Mouse (Mus musculus) T-helper 17 cell (primary cell): ENCODE measurements around the gene Wdr18.

ENCODE experiments used
- in situ Hi-C, 2 experiments: fragments of 300-600 bp; cut with MboI, MseI; formaldehyde crosslinking; loops; 1 replicate in 1 of 2; 2 replicates in 1 of 2; pipeline ENCODE4 v1.15.1; 2025; ENCODE audit warnings: high pct_unique_total_duplicates in 2 of 2

The Wdr18 gene

GRCm38 (mm10) chr10:79974668-79975067, 14.7 kb downstream of the Wdr18 start:
- in situ Hi-C loops = no loop called here

GRCm38 (mm10) chr10:79976071-79976721, 16.2 kb downstream of the Wdr18 start:
- in situ Hi-C loops = no loop called here

GRCm38 (mm10) chr10:79976722-79977107, 16.8 kb downstream of the Wdr18 start:
- in situ Hi-C loops = no loop called here

- in situ Hi-C loops = no loop called here
These were observed 17.4 kb downstream of the Wdr18 start for GRCm38 (mm10) chr10:79977324-79977723.

- in situ Hi-C loops = no loop called here
These were observed 18.1 kb downstream of the Wdr18 start for GRCm38 (mm10) chr10:79978061-79978460.

- in situ Hi-C loops = loop anchor here in 1 of 2 experiments (10.0 kb wide), 1 partner anchor 165 kb away; the partner anchor contains the start of genes Cbarp and Midn
These were observed 19.6 kb downstream of the Wdr18 start for GRCm38 (mm10) chr10:79979401-79980155.

GRCm38 (mm10) chr10:79983205-79983604, 23.3 kb downstream of the Wdr18 start:
- in situ Hi-C loops = loop anchor here in 1 of 2 experiments (10.0 kb wide), 1 partner anchor 162 kb away; the partner anchor contains the start of genes Cbarp and Midn

GRCm38 (mm10) chr10:79983670-79984069, 23.7 kb downstream of the Wdr18 start:
- in situ Hi-C loops = loop anchor here in 1 of 2 experiments (10.0 kb wide), 1 partner anchor 161 kb away; the partner anchor contains the start of genes Cbarp and Midn

- in situ Hi-C loops = loop anchor here in 1 of 2 experiments (10.0 kb wide), 1 partner anchor 160 kb away; the partner anchor contains the start of genes Cbarp and Midn
These were observed 24.4 kb downstream of the Wdr18 start, which contains the start of gene Tmem259 for GRCm38 (mm10) chr10:79984195-79984816. TSS of gene Tmem259 (minus strand) at chr10:79984330.

- in situ Hi-C loops = loop anchor here in 1 of 2 experiments (5.0 to 10.0 kb wide), 3 partner anchors 47 to 160 kb away; partner anchors contain the start of genes Cbarp, Midn and Stk11
These were observed 24.9 kb downstream of the Wdr18 start for GRCm38 (mm10) chr10:79984871-79985270.

- in situ Hi-C loops = loop anchor here in 1 of 2 experiments (5.0 to 10.0 kb wide), 3 partner anchors 47 to 159 kb away; partner anchors contain the start of genes Cbarp, Midn and Stk11
These were observed 25.6 kb downstream of the Wdr18 start for GRCm38 (mm10) chr10:79985334-79986231.

GRCm38 (mm10) chr10:79986232-79986878, 26.4 kb downstream of the Wdr18 start:
- in situ Hi-C loops = loop anchor here in 1 of 2 experiments (5.0 to 10.0 kb wide), 3 partner anchors 46 to 158 kb away; partner anchors contain the start of genes Cbarp, Midn and Stk11

- in situ Hi-C loops = loop anchor here in 1 of 2 experiments (5.0 to 10.0 kb wide), 3 partner anchors 45 to 158 kb away; partner anchors contain the start of genes Cbarp, Midn and Stk11
These were observed 27.0 kb downstream of the Wdr18 start for GRCm38 (mm10) chr10:79986963-79987362.

GRCm38 (mm10) chr10:79987771-79988505, 28.0 kb downstream of the Wdr18 start:
- in situ Hi-C loops = loop anchor here in 1 of 2 experiments (5.0 to 10.0 kb wide), 3 partner anchors 44 to 157 kb away; partner anchors contain the start of genes Cbarp, Midn and Stk11

GRCm38 (mm10) chr10:79988506-79989271, 28.7 kb downstream of the Wdr18 start, which contains the start of gene Cnn2:
TSS of gene Cnn2 (plus strand) at chr10:79988584.
- in situ Hi-C loops = loop anchor here in 1 of 2 experiments (5.0 to 10.0 kb wide), 3 partner anchors 44 to 156 kb away; partner anchors contain the start of genes Cbarp, Midn and Stk11

- in situ Hi-C loops = loop anchor here in 1 of 2 experiments (5.0 to 10.0 kb wide), 3 partner anchors 43 to 155 kb away; partner anchors contain the start of genes Cbarp, Midn and Stk11
These were observed 29.4 kb downstream of the Wdr18 start for GRCm38 (mm10) chr10:79989272-79989786.

GRCm38 (mm10) chr10:79989870-79990269, 29.9 kb downstream of the Wdr18 start:
- in situ Hi-C loops = loop anchor here (5.0 to 10.0 kb wide), 4 partner anchors 42 to 155 kb away; partner anchors contain the start of genes Cbarp (in 1 of the 2), Midn (in 1 of the 2) and Stk11 (in 1 of the 2)
